Mouse (Mus musculus): ENCODE results near the gene Fermt3. TPM values are rescaled to one million over a fixed set of nuclear protein-coding genes. Genes with fewer than 3 reads are reported as not detected.

Gene Fermt3
- polyA plus RNA-seq, 1 experiment from 2014 or later = 147 TPM

DNA sequence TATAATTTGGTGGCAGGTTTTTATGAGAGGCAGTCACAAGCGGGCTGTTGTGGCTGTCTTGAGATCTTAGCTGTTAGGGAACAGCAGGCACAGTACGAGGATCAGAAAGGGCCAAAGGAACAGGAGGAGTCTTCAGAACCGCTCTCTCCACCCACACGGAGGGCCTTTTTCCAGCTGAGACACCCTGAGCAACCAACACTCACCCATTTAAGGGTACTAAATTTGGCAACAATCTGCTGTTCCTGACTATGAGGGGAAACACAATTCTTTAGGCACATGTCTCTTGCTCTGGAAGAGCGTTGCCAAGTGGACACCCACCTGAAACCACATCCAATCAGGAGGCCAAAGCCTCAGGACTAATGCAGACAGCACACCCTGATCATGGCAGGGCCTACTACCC is 10.3 kb upstream of the Fermt3 start:
- no peak for ATAC-seq
- 83% methylated on average over 5 of the region's 5 CpGs for WGBS (ENCODE audit: insufficient replicate concordance)

GRCm38 (mm10) chr19:7020224-7020641 is 964 bp upstream of the Fermt3 start:
- Histone ChIP-seq H3K36me3 (peaks cover 88% of the 10 kb centered on the region), H3K27ac (peak overlapping the region; percentile 96), H3K27me3 (replicated peaks) (no peaks in the 10 kb centered on the region), H3K9me3 (replicated peaks) (no peaks in the 10 kb centered on the region), H3K4me3 (peak overlapping the region; percentile 66; the same call in 1 of the 2 replicates), H3K9ac (peak overlapping the region; percentile 79), H3K4me2 (peak overlapping the region; percentile 81), H3K4me1 (peaks cover 43% of the 10 kb centered on the region)
- WGBS (ENCODE audit: insufficient replicate concordance) = 21% methylated on average over 3 of the region's 3 CpGs
- ATAC-seq = no peak

More for the DNA sequence above, 10.3 kb upstream of the Fermt3 start:
- H3K9ac ChIP-seq = no peak overlapping the region
- H3K4me2 ChIP-seq = no peak overlapping the region
- H3K9me3 ChIP-seq (replicated peaks) = no peaks in the 10 kb centered on the region
- H3K4me3 ChIP-seq = no peak overlapping the region
- no peaks in the 10 kb centered on the region for H3K27me3 ChIP-seq (replicated peaks)
- peaks cover 99% of the 10 kb centered on the region for H3K36me3 ChIP-seq
- H3K4me1 ChIP-seq = no peaks in the 10 kb centered on the region
- no peak overlapping the region for H3K27ac ChIP-seq

- ATAC-seq = no peak
- Histone ChIP-seq H3K4me2 (peak overlapping the region; percentile 81), H3K27ac (peak overlapping the region; percentile 96)
Measured at GRCm38 (mm10) chr19:7018546-7018945, 723 bp downstream of the Fermt3 start.

DNA sequence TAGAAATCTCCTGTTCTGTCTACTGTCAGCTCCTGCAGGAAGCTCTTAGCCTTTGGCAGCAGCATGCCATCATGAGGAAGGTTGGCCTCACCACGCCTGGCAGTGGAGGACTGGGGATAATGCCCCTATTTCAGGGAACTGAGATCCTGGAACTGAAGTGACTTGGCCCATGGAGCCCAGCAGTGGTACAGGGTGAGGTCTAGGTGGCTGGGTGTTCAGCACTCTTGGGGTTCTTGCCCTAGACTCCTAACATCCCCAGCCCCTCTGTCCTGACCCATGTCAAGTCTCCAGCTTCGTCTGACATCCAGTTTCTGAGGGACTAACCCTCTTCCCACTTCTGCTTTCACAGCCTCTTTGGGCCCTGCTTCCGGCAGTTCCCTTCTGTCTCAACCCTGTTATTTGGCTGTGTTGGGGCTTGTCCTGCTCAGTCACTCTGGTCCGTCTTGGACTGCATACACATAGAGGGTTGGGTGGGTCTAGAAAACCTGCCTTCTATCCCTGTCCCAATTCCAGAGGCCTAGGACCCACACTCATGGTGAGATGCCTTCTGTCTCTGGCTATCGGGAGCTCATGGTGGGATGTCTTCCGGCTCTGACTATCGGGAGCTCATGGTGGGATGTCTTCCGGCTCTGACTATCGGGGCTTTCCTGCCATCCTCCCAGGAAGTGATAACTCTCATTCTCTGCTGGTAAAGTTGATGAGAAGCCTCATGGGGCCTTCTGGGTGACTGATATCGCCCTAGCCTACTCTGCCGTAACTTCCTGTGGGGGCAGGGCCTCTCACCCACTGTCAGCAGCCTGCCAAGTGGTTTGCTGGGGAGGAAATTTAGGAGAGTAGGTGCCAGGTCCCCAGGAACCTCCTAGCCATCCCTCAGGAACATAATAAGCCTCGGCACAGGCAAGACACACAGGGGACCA is 1.5 kb downstream of the Fermt3 start:
- peak overlapping the region; percentile 81 for H3K4me2 ChIP-seq
- peak overlapping the region; percentile 66 for H3K4me3 ChIP-seq
- peak; percentile 89 for ATAC-seq
- H3K4me1 ChIP-seq = peaks cover 43% of the 10 kb centered on the region
- H3K27ac ChIP-seq = peak overlapping the region; percentile 96
- peaks cover 85% of the 10 kb centered on the region for H3K36me3 ChIP-seq
- peak overlapping the region; percentile 79 for H3K9ac ChIP-seq
- H3K27me3 ChIP-seq (replicated peaks) = no peaks in the 10 kb centered on the region
- no peaks in the 10 kb centered on the region for H3K9me3 ChIP-seq (replicated peaks)
- WGBS (ENCODE audit: insufficient replicate concordance) = 14% methylated on average over 12 of the region's 12 CpGs

More at GRCm38 (mm10) chr19:7018546-7018945, 723 bp downstream of the Fermt3 start:
- Histone ChIP-seq H3K9me3 (replicated peaks) (no peaks in the 10 kb centered on the region), H3K9ac (peak overlapping the region; percentile 79), H3K27me3 (replicated peaks) (no peaks in the 10 kb centered on the region), H3K4me1 (peaks cover 43% of the 10 kb centered on the region), H3K4me3 (peak overlapping the region; percentile 66), H3K36me3 (peaks cover 85% of the 10 kb centered on the region)
- WGBS (ENCODE audit: insufficient replicate concordance) = 14% methylated on average over 11 of the region's 11 CpGs

DNA sequence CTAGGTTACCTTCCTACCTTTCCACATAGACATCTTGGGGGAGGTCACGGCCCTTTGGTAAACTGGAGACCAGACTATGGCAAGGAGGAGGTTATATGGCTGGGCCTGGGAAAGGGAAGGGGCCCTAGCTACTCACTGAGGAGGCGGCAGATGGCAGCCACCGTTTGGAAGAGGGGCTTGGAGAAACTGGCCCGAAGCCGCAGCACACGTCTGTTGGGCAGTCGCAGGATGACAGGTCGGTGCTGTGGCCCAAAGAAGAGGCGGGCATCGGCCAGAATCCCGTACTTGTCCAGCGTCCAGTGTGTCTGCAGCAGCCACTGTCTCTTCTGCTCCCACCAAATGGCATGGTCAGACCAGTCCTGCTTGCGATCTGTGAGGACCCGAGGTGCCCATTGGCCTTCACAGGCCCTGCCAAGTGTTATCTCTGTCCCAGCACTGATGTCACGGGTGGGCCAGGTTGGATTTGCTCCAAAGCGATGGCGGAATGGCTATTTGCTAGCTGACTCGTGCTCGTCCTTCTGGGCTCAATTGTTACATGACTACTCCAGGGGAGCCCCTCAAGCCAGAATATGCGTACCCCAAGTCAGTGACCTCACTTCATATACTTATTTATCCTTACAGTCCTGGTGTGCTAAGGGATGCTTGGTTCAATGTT is 4.7 kb downstream of the Fermt3 start:
- WGBS (ENCODE audit: insufficient replicate concordance) = 83% methylated on average over 20 of the region's 20 CpGs
- H3K27ac ChIP-seq = no peak overlapping the region
- no peaks in the 10 kb centered on the region for H3K9me3 ChIP-seq (replicated peaks)
- no peaks in the 10 kb centered on the region for H3K27me3 ChIP-seq (replicated peaks)
- H3K9ac ChIP-seq = no peak overlapping the region
- H3K36me3 ChIP-seq = peaks cover 79% of the 10 kb centered on the region
- H3K4me3 ChIP-seq = no peak overlapping the region
- H3K4me2 ChIP-seq = no peak overlapping the region
- ATAC-seq = no peak
- peaks cover 33% of the 10 kb centered on the region for H3K4me1 ChIP-seq

GRCm38 (mm10) chr19:7013984-7014383 is 5.3 kb downstream of the Fermt3 start:
- Histone ChIP-seq H3K27me3 (replicated peaks) (no peaks in the 10 kb centered on the region), H3K27ac (no peak overlapping the region), H3K4me3 (no peak overlapping the region), H3K4me2 (no peak overlapping the region), H3K9ac (no peak overlapping the region), H3K36me3 (peaks cover 79% of the 10 kb centered on the region), H3K9me3 (replicated peaks) (no peaks in the 10 kb centered on the region), H3K4me1 (peaks cover 29% of the 10 kb centered on the region)
- WGBS (ENCODE audit: insufficient replicate concordance) = 91% methylated on average over 9 of the region's 9 CpGs
- ATAC-seq = no peak

DNA sequence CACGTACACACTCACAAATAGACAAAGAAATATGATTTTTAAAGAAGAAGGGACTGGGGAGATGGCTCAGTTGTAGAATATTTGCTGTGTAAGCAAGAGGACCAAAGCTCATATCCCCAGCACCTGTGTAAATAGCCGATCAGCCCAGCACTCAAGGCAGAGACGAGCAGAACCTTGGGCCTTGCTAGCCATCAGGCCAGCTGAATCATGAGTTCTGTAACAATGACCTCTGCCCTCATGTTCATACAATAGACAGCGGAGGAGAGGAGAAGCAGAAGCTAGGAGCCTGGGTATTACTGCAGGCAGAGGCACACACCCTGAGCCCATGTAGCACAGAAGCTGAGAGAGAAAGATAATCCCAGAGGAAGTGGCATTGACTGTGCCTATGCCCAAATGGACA is 6.8 kb downstream of the Fermt3 start:
- peaks cover 81% of the 10 kb centered on the region for H3K36me3 ChIP-seq
- H3K4me2 ChIP-seq = no peak overlapping the region
- no peak overlapping the region; the same call in 1 of the 2 replicates for H3K9ac ChIP-seq
- no peak overlapping the region for H3K27ac ChIP-seq
- 83% methylated on average over 4 of the region's 4 CpGs for WGBS (ENCODE audit: insufficient replicate concordance)
- H3K4me1 ChIP-seq = peaks cover 18% of the 10 kb centered on the region
- no peaks in the 10 kb centered on the region for H3K27me3 ChIP-seq (replicated peaks)
- no peaks in the 10 kb centered on the region for H3K9me3 ChIP-seq (replicated peaks)
- no peak for ATAC-seq
- H3K4me3 ChIP-seq = no peak overlapping the region

GRCm38 (mm10) chr19:7006892-7007593 is 12.2 kb downstream of the Fermt3 start:
- no peaks in the 10 kb centered on the region for H3K9me3 ChIP-seq (replicated peaks)
- no peak overlapping the region for H3K4me3 ChIP-seq
- H3K4me1 ChIP-seq = 0 out of 2 replicates have a peak, but pooled peaks cover 7% of the 10 kb centered on the region
- H3K36me3 ChIP-seq = peaks cover 82% of the 10 kb centered on the region
- H3K27me3 ChIP-seq (replicated peaks) = no peaks in the 10 kb centered on the region
- no peak overlapping the region for H3K4me2 ChIP-seq
- no peak for ATAC-seq
- H3K9ac ChIP-seq = no peak overlapping the region
- WGBS (ENCODE audit: insufficient replicate concordance) = 84% methylated on average over 9 of the region's 9 CpGs
- H3K27ac ChIP-seq = peak overlapping the region; percentile 22; the same call in 1 of the 2 replicates

GRCm38 (mm10) chr19:6999360-7000063 is 19.8 kb downstream of the Fermt3 start:
- no peaks in the 10 kb centered on the region for H3K9me3 ChIP-seq (replicated peaks)
- H3K36me3 ChIP-seq = peaks cover 69% of the 10 kb centered on the region
- H3K4me3 ChIP-seq = no peak overlapping the region
- no peak overlapping the region for H3K27ac ChIP-seq
- WGBS (ENCODE audit: insufficient replicate concordance) = 84% methylated on average over 19 of the region's 19 CpGs
- H3K9ac ChIP-seq = no peak overlapping the region
- peaks cover 37% of the 10 kb centered on the region for H3K4me1 ChIP-seq
- H3K4me2 ChIP-seq = no peak overlapping the region
- ATAC-seq = no peak
- H3K27me3 ChIP-seq (replicated peaks) = no peaks in the 10 kb centered on the region

DNA sequence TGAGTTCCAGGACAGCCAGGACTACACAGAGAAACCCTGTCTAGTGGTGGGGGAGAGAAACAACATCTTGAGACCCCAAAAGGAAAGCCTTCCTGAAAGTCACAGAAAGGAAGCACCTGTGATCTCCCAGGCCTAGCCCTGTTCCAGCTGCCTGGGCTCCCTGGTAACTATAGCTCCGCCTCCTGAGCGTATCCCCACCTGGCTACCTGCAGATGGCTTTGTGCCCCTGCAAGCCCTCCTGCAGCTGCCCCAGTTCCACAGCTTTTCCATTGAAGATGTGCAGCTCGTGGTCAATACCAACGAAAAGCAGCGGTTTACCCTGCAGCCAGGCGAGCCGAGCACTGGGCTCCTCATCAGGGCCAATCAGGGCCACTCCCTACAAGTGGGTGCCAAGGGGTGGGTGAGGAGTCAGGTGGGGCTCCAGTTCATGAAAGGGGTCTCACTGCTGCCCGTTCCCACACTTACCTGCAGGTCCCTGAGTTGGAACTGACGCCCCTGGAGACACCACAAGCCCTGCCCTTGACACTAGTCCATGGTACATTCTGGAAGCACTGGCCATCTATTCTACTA is 21.5 kb downstream of the Fermt3 start:
- no peak overlapping the region for H3K4me2 ChIP-seq
- no peaks in the 10 kb centered on the region for H3K27me3 ChIP-seq (replicated peaks)
- no peak overlapping the region for H3K4me3 ChIP-seq
- H3K9me3 ChIP-seq (replicated peaks) = no peaks in the 10 kb centered on the region
- peaks cover 52% of the 10 kb centered on the region for H3K36me3 ChIP-seq
- peaks cover 54% of the 10 kb centered on the region for H3K4me1 ChIP-seq
- ATAC-seq = no peak
- 75% methylated on average over 9 of the region's 9 CpGs for WGBS (ENCODE audit: insufficient replicate concordance)
- H3K9ac ChIP-seq = no peak overlapping the region
- H3K27ac ChIP-seq = no peak overlapping the region

- H3K27me3 ChIP-seq (replicated peaks) = no peaks in the 10 kb centered on the region
- ATAC-seq = peak; percentile 72
- peak within 1 kb of the TSS; percentile 75 for H3K27ac ChIP-seq
- peaks cover 34% of the 10 kb centered on the region for H3K36me3 ChIP-seq
- peak within 1 kb of the TSS; percentile 66 for H3K4me3 ChIP-seq
- no peaks in the 10 kb centered on the region for H3K9me3 ChIP-seq (replicated peaks)
- WGBS (ENCODE audit: insufficient replicate concordance) = 1% methylated on average over 24 of the region's 24 CpGs
- H3K4me2 ChIP-seq = peak within 1 kb of the TSS; percentile 93
- H3K9ac ChIP-seq = peak within 1 kb of the TSS; percentile 74
- H3K4me1 ChIP-seq = peaks cover 63% of the 10 kb centered on the region
Measured at GRCm38 (mm10) chr19:6996006-6996405, 23.3 kb downstream of the Fermt3 start, which contains the start of the genes Nudt22 and Trpt1. Gene Nudt22 (minus strand): TSS chr19:6996117. Gene Trpt1 (plus strand): TSS chr19:6996131.
